18 mouse cellular contexts compared by ENCODE assay signal in the genomic region with DNA sequence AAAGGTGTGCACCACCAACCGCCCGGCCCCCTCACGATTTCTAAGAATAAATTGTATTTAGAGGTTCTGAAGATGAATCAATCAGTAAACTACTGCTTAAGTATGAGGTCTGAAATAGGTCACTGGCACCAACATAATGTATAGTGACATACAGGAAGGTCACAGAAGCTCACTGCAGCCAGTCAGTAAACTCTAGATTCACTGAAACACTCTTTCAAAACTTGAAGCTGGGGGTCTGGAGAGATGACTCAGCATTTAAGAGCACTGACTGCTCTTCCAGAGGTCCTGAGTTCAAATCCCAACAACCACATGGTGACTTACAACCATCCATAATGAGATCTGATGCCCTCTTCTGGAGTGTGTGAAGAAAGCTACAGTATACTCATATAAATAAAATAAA.
"Had no signal": no experiment of that assay in that cellular context is flagged by ENCODE, and none has a peak within 500 bp of the region (broad histone marks: within the 10 kb centered on the region; RNA-seq: fewer than 3 reads in every experiment).

No protein-coding gene starts in this region.

- ATAC-seq: liver, postnatal 0 days; lung, postnatal 0 days; midbrain, embryonic 16.5 days had no signal

- DNase-seq: liver, postnatal 0 days; lung, adult 2 months; lung, postnatal 14 days; lung, postnatal 36 days; midbrain, embryonic 14.5 days; right cerebral cortex, postnatal 14 days; thymus, adult 2 months; thymus, postnatal 25 days; thymus, postnatal 4 days had no signal

- H3K4me3 ChIP-seq: liver, embryonic 15.5 days; lung, embryonic 15.5 days; midbrain, embryonic 10.5 days; myocyte; neural tube, embryonic 12.5 days; stomach, embryonic 15.5 days had no signal

- H3K27ac ChIP-seq: liver, embryonic 15.5 days; lung, embryonic 15.5 days; midbrain, embryonic 10.5 days; neural tube, embryonic 12.5 days; stomach, embryonic 15.5 days; stomach, postnatal 0 days had no signal

- H3K9ac ChIP-seq: liver, embryonic 15.5 days; liver, postnatal 0 days; lung, embryonic 15.5 days; neural tube, embryonic 12.5 days; stomach, embryonic 15.5 days had no signal

- H3K9me3 ChIP-seq: liver, embryonic 15.5 days; lung, embryonic 15.5 days; midbrain, embryonic 10.5 days; neural tube, embryonic 12.5 days; stomach, embryonic 15.5 days had no signal

- H3K4me2 ChIP-seq: liver, embryonic 15.5 days; lung, embryonic 15.5 days; neural tube, embryonic 12.5 days; stomach, embryonic 15.5 days had no signal

- H3K4me1 ChIP-seq: liver, embryonic 15.5 days; lung, embryonic 15.5 days; midbrain, embryonic 10.5 days; neural tube, embryonic 12.5 days; stomach, embryonic 15.5 days had no signal

- H3K27me3 ChIP-seq: liver, embryonic 15.5 days; lung, embryonic 15.5 days; neural tube, embryonic 12.5 days; stomach, embryonic 15.5 days had no signal
